Comparison of ENCODE assay signal across 10 mouse cellular contexts in the genomic region with DNA sequence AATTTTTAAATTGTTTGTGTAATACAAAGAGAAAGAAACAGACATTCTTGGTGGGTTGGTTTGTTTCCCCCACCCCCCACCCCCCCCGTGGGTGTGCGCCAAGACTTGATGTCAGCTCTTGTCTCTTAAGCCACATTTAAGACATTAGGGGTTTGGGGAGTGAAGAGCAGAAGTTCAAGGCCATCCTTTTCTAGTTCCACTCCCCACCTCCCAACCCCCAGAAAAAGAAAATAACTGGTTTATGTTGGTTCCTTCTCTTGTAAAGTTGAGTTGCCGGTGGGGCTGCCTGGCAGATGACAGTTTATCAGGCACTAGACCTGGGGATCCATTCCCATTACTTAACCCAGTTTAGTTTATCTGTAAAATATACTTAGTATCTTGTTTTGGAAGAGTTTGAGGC. TPM values are rescaled to one million over a fixed set of nuclear protein-coding genes. Genes with fewer than 3 reads are reported as not detected.
A peak's percentile ranks its signal among the peaks of the same experiment; 100 is the strongest.
DNase-seq lines count a peak whose midpoint lies in the region; ATAC-seq and TF ChIP-seq lines count a peak whose summit lies in the region.
"Had no signal": no experiment of that assay in that cellular context is flagged by ENCODE, and none has a peak within 500 bp of the region (broad histone marks: within the 10 kb centered on the region; RNA-seq: fewer than 3 reads in every experiment).

No protein-coding gene starts in this region.

- WGBS in hindbrain, embryonic 13.5 days: 43% methylated on average over 3 of the region's 3 CpGs
- 48% methylated on average over 3 of the region's 3 CpGs for WGBS in hindbrain, embryonic 14.5 days
- WGBS in embryonic facial prominence, embryonic 13.5 days: 35% methylated on average over 3 of the region's 3 CpGs
- WGBS in liver, embryonic 12.5 days (ENCODE audit: insufficient replicate concordance): 8% methylated on average over 3 of the region's 3 CpGs

- H3K4me3 ChIP-seq in hindbrain, embryonic 13.5 days: no peak overlapping the region
- H3K4me3 ChIP-seq in hindbrain, embryonic 14.5 days (replicated peaks; ENCODE audit: low read length): no peak overlapping the region
- H3K4me3 ChIP-seq in E14TG2a.4 (replicated peaks; ENCODE audit: low read length): peak overlapping the region; percentile 98
- peak overlapping the region; percentile 68 for H3K4me3 ChIP-seq in embryonic facial prominence, embryonic 13.5 days
- H3K4me3 ChIP-seq in liver, embryonic 12.5 days: peak overlapping the region; percentile 76

- H3K27ac ChIP-seq in hindbrain, embryonic 13.5 days: no peak overlapping the region
- no peak overlapping the region for H3K27ac ChIP-seq in hindbrain, embryonic 14.5 days
- H3K27ac ChIP-seq in embryonic facial prominence, embryonic 13.5 days: no peak overlapping the region
- peak overlapping the region; percentile 92 for H3K27ac ChIP-seq in liver, embryonic 12.5 days

- H3K4me2 ChIP-seq in hindbrain, embryonic 13.5 days: no peak overlapping the region
- no peak overlapping the region for H3K4me2 ChIP-seq in hindbrain, embryonic 14.5 days (replicated peaks)
- H3K4me2 ChIP-seq in embryonic facial prominence, embryonic 13.5 days: peak overlapping the region; percentile 83
- H3K4me2 ChIP-seq in liver, embryonic 12.5 days: peak overlapping the region; percentile 97

- no peak for DNase-seq in hindbrain, embryonic 14.5 days (ENCODE audit: low spot score)
- DNase-seq in thymus, postnatal 0 days (ENCODE audit: low spot score): no peak
- no peak for DNase-seq in adipocyte (ENCODE audit: low spot score)
- DNase-seq in left cerebral cortex, postnatal 10 days (ENCODE audit: extremely low spot score in 1 of 2, low spot score in 2 of 2): no peak
- DNase-seq: cerebellum, adult 11-12 months; layer of hippocampus, adult 9-11 months had no signal

- intact Hi-C loops in left cerebral cortex, postnatal 10 days (cut with DNase I): no loop called here

- no peaks in the 10 kb centered on the region for H3K9me3 ChIP-seq in hindbrain, embryonic 13.5 days
- H3K9me3 ChIP-seq in hindbrain, embryonic 14.5 days (ENCODE audit: control insufficient read depth, low read length): no peaks in the 10 kb centered on the region
- no peaks in the 10 kb centered on the region for H3K9me3 ChIP-seq in E14TG2a.4 (ENCODE audit: low read length)
- no peaks in the 10 kb centered on the region for H3K9me3 ChIP-seq in embryonic facial prominence, embryonic 13.5 days
- no peaks in the 10 kb centered on the region for H3K9me3 ChIP-seq in liver, embryonic 12.5 days (replicated peaks)

- peak overlapping the region; percentile 19; the same call in 1 of the 2 replicates for H3K9ac ChIP-seq in hindbrain, embryonic 13.5 days
- H3K9ac ChIP-seq in hindbrain, embryonic 14.5 days: no peak overlapping the region
- H3K9ac ChIP-seq in embryonic facial prominence, embryonic 13.5 days: peak overlapping the region; percentile 85; the same call in 1 of the 2 replicates
- H3K9ac ChIP-seq in liver, embryonic 12.5 days: peak overlapping the region; percentile 83

- no peaks in the 10 kb centered on the region for H3K27me3 ChIP-seq in hindbrain, embryonic 13.5 days
- no peaks in the 10 kb centered on the region for H3K27me3 ChIP-seq in hindbrain, embryonic 14.5 days (ENCODE audit: control insufficient read depth, insufficient read depth, low read length)
- no peaks in the 10 kb centered on the region for H3K27me3 ChIP-seq in E14TG2a.4 (ENCODE audit: insufficient read depth, low read length)
- no peaks in the 10 kb centered on the region for H3K27me3 ChIP-seq in embryonic facial prominence, embryonic 13.5 days
- H3K27me3 ChIP-seq in liver, embryonic 12.5 days (replicated peaks): no peaks in the 10 kb centered on the region

- H3K4me1 ChIP-seq in hindbrain, embryonic 13.5 days (replicated peaks): peaks cover 48% of the 10 kb centered on the region
- peaks cover 28% of the 10 kb centered on the region for H3K4me1 ChIP-seq in hindbrain, embryonic 14.5 days (replicated peaks; ENCODE audit: control insufficient read depth, insufficient read depth, low read length)
- peaks cover 59% of the 10 kb centered on the region for H3K4me1 ChIP-seq in E14TG2a.4 (replicated peaks; ENCODE audit: low read depth, low read length)
- peaks cover 42% of the 10 kb centered on the region for H3K4me1 ChIP-seq in embryonic facial prominence, embryonic 13.5 days
- peaks cover 73% of the 10 kb centered on the region for H3K4me1 ChIP-seq in liver, embryonic 12.5 days

- H3K36me3 ChIP-seq in hindbrain, embryonic 13.5 days: peaks cover 10% of the 10 kb centered on the region
- peaks cover 16% of the 10 kb centered on the region for H3K36me3 ChIP-seq in hindbrain, embryonic 14.5 days (replicated peaks; ENCODE audit: control insufficient read depth, insufficient read depth)
- peaks cover 53% of the 10 kb centered on the region for H3K36me3 ChIP-seq in E14TG2a.4 (ENCODE audit: insufficient read depth, low read length)
- peaks cover 12% of the 10 kb centered on the region for H3K36me3 ChIP-seq in embryonic facial prominence, embryonic 13.5 days
- H3K36me3 ChIP-seq in liver, embryonic 12.5 days: peaks cover 17% of the 10 kb centered on the region

- no peak for TF ChIP-seq CTCF in E14TG2a.4 (conservative IDR thresholded peaks at IDR 0.05; ENCODE audit: low read length)

- ATAC-seq in hindbrain, embryonic 13.5 days (ENCODE audit: low FRiP score): no peak
- ATAC-seq in hindbrain, embryonic 14.5 days (ENCODE audit: low FRiP score): no peak
- no peak for ATAC-seq in embryonic facial prominence, embryonic 13.5 days (ENCODE audit: insufficient number of reproducible peaks, insufficient read depth, low FRiP score, low TSS enrichment, low read depth)
- ATAC-seq in liver, embryonic 12.5 days: no peak

RNA-seq across cellular contexts. Expression of gene Set, which starts 7.1 kb away (rescaled TPM):
- polyA plus RNA-seq in hindbrain, embryonic 13.5 days (2015; fragmentation: Nextera tagmentation; extraction: Ambion mirVana): 400 TPM in 2 replicates
- 339 and 347 TPM in 2 replicates for polyA plus RNA-seq in hindbrain, embryonic 14.5 days (2014; fragmentation: Nextera tagmentation; extraction: Ambion mirVana)
- polyA plus RNA-seq in embryonic facial prominence, embryonic 13.5 days (2015; fragmentation: Nextera tagmentation; extraction: Ambion mirVana): 538 and 545 TPM in 2 replicates
- 409 and 423 TPM in 2 replicates for polyA plus RNA-seq in liver, embryonic 12.5 days (2016; fragmentation: Nextera tagmentation; extraction: Ambion mirVana)
- 418 and 429 TPM in 2 replicates for polyA plus RNA-seq in thymus, postnatal 0 days (2015; fragmentation: Nextera tagmentation; extraction: Ambion mirVana)
- total RNA-seq in left cerebral cortex, postnatal 10 days (2021): 100 to 1,000 TPM; 219 to 220 TPM

RNA-seq across cellular contexts. Expression of gene Pkn3, which starts 13.2 kb away (rescaled TPM):
- 1.9 and 2.3 TPM in 2 replicates for polyA plus RNA-seq in hindbrain, embryonic 13.5 days (2015; fragmentation: Nextera tagmentation; extraction: Ambion mirVana)
- 1.6 and 1.9 TPM in 2 replicates for polyA plus RNA-seq in hindbrain, embryonic 14.5 days (2014; fragmentation: Nextera tagmentation; extraction: Ambion mirVana)
- polyA plus RNA-seq in embryonic facial prominence, embryonic 13.5 days (2015; fragmentation: Nextera tagmentation; extraction: Ambion mirVana): 7.6 and 11.4 TPM in 2 replicates
- polyA plus RNA-seq in liver, embryonic 12.5 days (2016; fragmentation: Nextera tagmentation; extraction: Ambion mirVana): 4.6 and 5.1 TPM in 2 replicates
- polyA plus RNA-seq in thymus, postnatal 0 days (2015; fragmentation: Nextera tagmentation; extraction: Ambion mirVana): 3.5 and 3.7 TPM in 2 replicates
- total RNA-seq in left cerebral cortex, postnatal 10 days (2021): 1 to 10 TPM; 1.6 TPM

RNA-seq across cellular contexts. Expression of gene Wdr34, which starts 15.6 kb away (rescaled TPM):
- polyA plus RNA-seq in hindbrain, embryonic 13.5 days (2015; fragmentation: Nextera tagmentation; extraction: Ambion mirVana): 64.2 and 67.0 TPM in 2 replicates
- 66.6 and 67.2 TPM in 2 replicates for polyA plus RNA-seq in hindbrain, embryonic 14.5 days (2014; fragmentation: Nextera tagmentation; extraction: Ambion mirVana)
- 46.5 and 46.9 TPM in 2 replicates for polyA plus RNA-seq in embryonic facial prominence, embryonic 13.5 days (2015; fragmentation: Nextera tagmentation; extraction: Ambion mirVana)
- polyA plus RNA-seq in liver, embryonic 12.5 days (2016; fragmentation: Nextera tagmentation; extraction: Ambion mirVana): 13.2 and 15.4 TPM in 2 replicates
- polyA plus RNA-seq in thymus, postnatal 0 days (2015; fragmentation: Nextera tagmentation; extraction: Ambion mirVana): 13.6 and 15.4 TPM in 2 replicates
- 10 to 100 TPM; 50.0 to 52.1 TPM for total RNA-seq in left cerebral cortex, postnatal 10 days (2021)

RNA-seq across cellular contexts. Expression of gene Zdhhc12, which starts 29.1 kb away (rescaled TPM):
- 24.2 TPM in 2 replicates for polyA plus RNA-seq in hindbrain, embryonic 13.5 days (2015; fragmentation: Nextera tagmentation; extraction: Ambion mirVana)
- polyA plus RNA-seq in hindbrain, embryonic 14.5 days (2014; fragmentation: Nextera tagmentation; extraction: Ambion mirVana): 27.2 TPM in 2 replicates
- polyA plus RNA-seq in embryonic facial prominence, embryonic 13.5 days (2015; fragmentation: Nextera tagmentation; extraction: Ambion mirVana): 24.0 and 25.3 TPM in 2 replicates
- 29.7 and 31.0 TPM in 2 replicates for polyA plus RNA-seq in liver, embryonic 12.5 days (2016; fragmentation: Nextera tagmentation; extraction: Ambion mirVana)
- 28.8 and 29.5 TPM in 2 replicates for polyA plus RNA-seq in thymus, postnatal 0 days (2015; fragmentation: Nextera tagmentation; extraction: Ambion mirVana)
- 10 to 100 TPM; 16.8 to 20.8 TPM for total RNA-seq in left cerebral cortex, postnatal 10 days (2021)

Comparison
In these comparisons a context has a peak if more than half of its experiments do, and no peak if none do; other contexts are left out.
1. H3K4me2 ChIP-seq: peak in embryonic facial prominence, embryonic 13.5 days (single experiment) and liver, embryonic 12.5 days (single experiment); none in hindbrain, embryonic 13.5 days (single experiment) and hindbrain, embryonic 14.5 days (single experiment).
2. H3K4me3 ChIP-seq: peak in E14TG2a.4 (single experiment), embryonic facial prominence, embryonic 13.5 days (single experiment) and liver, embryonic 12.5 days (single experiment); none in hindbrain, embryonic 13.5 days (single experiment) and hindbrain, embryonic 14.5 days (single experiment).